Mouse (Mus musculus) forebrain, embryonic 12.5 days (tissue): ENCODE measurements around the gene Jph4. TPM values are rescaled to one million over a fixed set of nuclear protein-coding genes. Genes with fewer than 3 reads are reported as not detected.
A peak's percentile ranks its signal among the peaks of the same experiment; 100 is the strongest.

Experiments
- ATAC-seq: fragments of 200-750 bp; cut with Nextera tagmentation; 2 replicates; pipeline ENCODE4 v1.8.0; 2017; ENCODE audit warnings: moderate TSS enrichment; ENCODE audit not compliant: low FRiP score
- H3K27ac ChIP-seq: fragments of 300-500 bp; sonication (generic); 2 replicates; pipeline ENCODE4 v1.5.1; 2016; ENCODE audit warnings: mild to moderate bottlenecking
- H3K27me3 ChIP-seq: fragments of 300-500 bp; sonication (generic); 2 replicates; pipeline ENCODE4 v1.6.1; 2016; ENCODE audit warnings: mild to moderate bottlenecking
- H3K36me3 ChIP-seq: fragments of 300-500 bp; sonication (generic); replicated peaks from 2 replicates; pipeline ENCODE4 v1.6.1; 2016; ENCODE audit warnings: mild to moderate bottlenecking
- H3K4me1 ChIP-seq: fragments of 300-500 bp; sonication (generic); 2 replicates; pipeline ENCODE4 v1.6.1; 2016
- H3K4me2 ChIP-seq: fragments of 300-500 bp; sonication (generic); 2 replicates; pipeline ENCODE4 v1.6.1; 2016; ENCODE audit warnings: mild to moderate bottlenecking, moderate library complexity
- H3K4me3 ChIP-seq: fragments of 300-500 bp; sonication (generic); replicated peaks from 2 replicates; pipeline ENCODE4 v1.5.1; 2016; ENCODE audit warnings: mild to moderate bottlenecking
- H3K9ac ChIP-seq: fragments of 300-500 bp; sonication (generic); 2 replicates; pipeline ENCODE4 v1.6.1; 2016; ENCODE audit warnings: mild to moderate bottlenecking
- H3K9me3 ChIP-seq: fragments of 300-500 bp; sonication (generic); 2 replicates; pipeline ENCODE4 v1.6.1; 2016
- WGBS: fragments of 180-500 bp; shearing (Covaris S2); methylation state at CpG from one replicate; pipeline ENCODE4 v1.1.7; 2016; 5-methylcytosine and 5-hydroxymethylcytosine counted together
- polyA plus RNA-seq: library from polyadenylated mRNA; unstranded; fragments of >200 nt; fragmentation: Nextera tagmentation; extraction: Ambion mirVana; gene quantifications from 2 replicates; pipeline ENCODE4 v1.2.1, GENCODE M21; 2016

Jph4 gene
- polyA plus RNA-seq, 1 experiment from 2014 or later = 9.0 TPM

DNA sequence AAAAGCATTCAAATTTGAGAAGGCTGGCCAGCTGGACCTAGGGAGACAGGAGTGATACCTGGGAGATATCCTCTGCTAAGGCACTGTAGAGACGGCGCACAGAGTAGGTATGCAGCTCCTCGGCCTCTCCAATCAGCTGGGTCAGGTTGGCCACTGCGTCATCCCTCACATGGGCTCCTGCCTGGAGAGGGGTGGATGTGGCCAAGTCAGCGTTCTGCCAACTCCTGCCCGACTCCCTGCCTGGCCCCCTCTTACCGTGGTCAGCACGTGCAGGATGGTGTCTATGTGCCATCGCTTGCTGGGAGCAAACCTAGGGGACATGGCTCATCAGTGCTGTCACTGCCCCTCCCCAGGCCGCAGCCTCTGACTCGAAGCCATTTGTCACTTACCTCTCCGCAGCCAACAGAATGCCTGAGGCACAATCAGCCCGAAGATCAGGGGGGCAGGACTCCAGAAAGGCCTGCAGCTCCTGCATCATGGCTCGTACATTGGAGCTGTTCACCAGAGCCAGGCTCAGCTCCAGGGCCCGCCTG, 14.4 kb downstream of the Jph4 start:
- ATAC-seq = no peak
- Histone ChIP-seq H3K4me1 (peaks cover 25% of the 10 kb centered on the region), H3K36me3 (peaks cover 19% of the 10 kb centered on the region; the same call in 1 of the 2 replicates), H3K27me3 (peaks cover 5% of the 10 kb centered on the region), H3K27ac (no peak overlapping the region), H3K9ac (no peak overlapping the region), H3K4me3 (no peak overlapping the region), H3K4me2 (no peak overlapping the region), H3K9me3 (no peaks in the 10 kb centered on the region)
- 90% methylated on average over 15 of the region's 15 CpGs for WGBS

DNA sequence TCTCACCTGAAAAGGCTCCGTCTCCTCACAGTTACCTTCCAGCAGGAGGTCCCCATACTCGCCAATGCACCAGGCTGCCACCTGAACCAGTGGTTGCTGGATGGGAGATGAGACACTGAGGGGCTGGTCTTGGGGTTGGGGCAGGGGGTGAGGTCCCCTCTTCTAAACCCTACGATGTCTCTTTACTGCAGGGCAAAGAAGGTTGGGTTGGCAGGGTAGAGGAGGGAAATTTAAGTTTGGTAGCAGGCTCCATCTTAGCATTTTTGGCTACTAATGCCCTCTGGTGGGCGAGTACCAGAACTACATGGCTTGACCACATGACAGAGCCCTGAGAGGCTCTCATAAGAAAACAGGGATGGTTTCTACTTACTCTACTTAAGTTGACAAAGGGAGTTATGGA, 15.1 kb downstream of the Jph4 start:
- Histone ChIP-seq H3K4me3 (no peak overlapping the region), H3K4me2 (no peak overlapping the region), H3K4me1 (peaks cover 31% of the 10 kb centered on the region), H3K27me3 (no peaks in the 10 kb centered on the region), H3K9me3 (no peaks in the 10 kb centered on the region), H3K9ac (no peak overlapping the region), H3K27ac (no peak overlapping the region), H3K36me3 (peaks cover 19% of the 10 kb centered on the region; the same call in 1 of the 2 replicates)
- 46% methylated on average over 4 of the region's 4 CpGs for WGBS
- ATAC-seq = no peak

DNA sequence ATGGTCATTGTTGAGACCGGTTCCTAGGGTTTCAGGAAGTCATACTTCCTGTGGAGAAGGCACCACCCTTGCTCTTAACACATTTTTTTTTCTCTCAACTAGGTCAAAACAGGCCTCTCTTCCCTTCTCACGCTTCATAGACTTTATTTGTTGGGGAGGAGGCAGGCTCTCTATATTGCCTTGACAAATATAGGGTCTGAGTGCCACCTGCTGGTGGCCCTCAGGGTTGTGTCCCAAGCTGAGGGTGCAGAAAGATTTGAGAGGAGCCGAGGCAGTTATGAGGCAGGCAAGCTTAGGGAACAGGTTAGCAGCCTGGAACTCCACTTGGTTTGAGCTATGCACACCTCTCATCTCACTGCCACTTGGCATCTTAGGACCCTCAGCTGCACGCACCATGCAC, 18.7 kb downstream of the Jph4 start:
- Histone ChIP-seq H3K36me3 (peaks cover 19% of the 10 kb centered on the region; the same call in 1 of the 2 replicates), H3K4me3 (no peak overlapping the region), H3K9ac (no peak overlapping the region), H3K9me3 (no peaks in the 10 kb centered on the region), H3K27ac (0 out of 2 replicates have a peak overlapping the region, but pooled peaks have one; percentile 59), H3K4me2 (no peak overlapping the region), H3K4me1 (peaks cover 34% of the 10 kb centered on the region), H3K27me3 (0 out of 2 replicates have a peak, but pooled peaks cover 3% of the 10 kb centered on the region)
- no peak for ATAC-seq
- 60% methylated on average over 4 of the region's 4 CpGs for WGBS

- no peak for ATAC-seq
- peak overlapping the region; percentile 59 for H3K27ac ChIP-seq
These were observed 19.1 kb downstream of the Jph4 start for GRCm38 (mm10) chr14:55097646-55098045.

GRCm38 (mm10) chr14:55096573-55097087, 20.1 kb downstream of the Jph4 start:
- Histone ChIP-seq H3K9me3 (no peaks in the 10 kb centered on the region), H3K27ac (peak overlapping the region; percentile 59; the same call in 1 of the 2 replicates), H3K9ac (peak overlapping the region; percentile 27; the same call in 1 of the 2 replicates), H3K4me3 (no peak overlapping the region), H3K4me2 (peak overlapping the region; percentile 32), H3K36me3 (peaks cover 19% of the 10 kb centered on the region; the same call in 1 of the 2 replicates), H3K27me3 (0 out of 2 replicates have a peak, but pooled peaks cover 3% of the 10 kb centered on the region), H3K4me1 (peaks cover 37% of the 10 kb centered on the region)
- 45% methylated on average over 9 of the region's 9 CpGs for WGBS
- ATAC-seq = no peak

More at GRCm38 (mm10) chr14:55097646-55098045, 19.1 kb downstream of the Jph4 start:
- Histone ChIP-seq H3K4me2 (no peak overlapping the region), H3K27me3 (0 out of 2 replicates have a peak, but pooled peaks cover 3% of the 10 kb centered on the region), H3K9me3 (no peaks in the 10 kb centered on the region), H3K36me3 (peaks cover 19% of the 10 kb centered on the region; the same call in 1 of the 2 replicates), H3K4me3 (no peak overlapping the region), H3K4me1 (peaks cover 34% of the 10 kb centered on the region), H3K9ac (0 out of 2 replicates have a peak overlapping the region, but pooled peaks have one; percentile 12)
- 63% methylated on average over 10 of the region's 10 CpGs for WGBS

GRCm38 (mm10) chr14:55095671-55096070, 21.1 kb downstream of the Jph4 start:
- ATAC-seq = no peak
- H3K9ac ChIP-seq = peak overlapping the region; percentile 33; the same call in 1 of the 2 replicates
- H3K27me3 ChIP-seq = 0 out of 2 replicates have a peak, but pooled peaks cover 3% of the 10 kb centered on the region
- peak overlapping the region; percentile 72 for H3K4me2 ChIP-seq
- 72% methylated on average over 12 of the region's 12 CpGs for WGBS
- H3K36me3 ChIP-seq = 0 out of 2 replicates have a peak, but pooled peaks cover 16% of the 10 kb centered on the region
- no peaks in the 10 kb centered on the region for H3K9me3 ChIP-seq
- no peak overlapping the region for H3K27ac ChIP-seq
- H3K4me3 ChIP-seq = peak overlapping the region; percentile 47
- H3K4me1 ChIP-seq = peaks cover 45% of the 10 kb centered on the region

DNA sequence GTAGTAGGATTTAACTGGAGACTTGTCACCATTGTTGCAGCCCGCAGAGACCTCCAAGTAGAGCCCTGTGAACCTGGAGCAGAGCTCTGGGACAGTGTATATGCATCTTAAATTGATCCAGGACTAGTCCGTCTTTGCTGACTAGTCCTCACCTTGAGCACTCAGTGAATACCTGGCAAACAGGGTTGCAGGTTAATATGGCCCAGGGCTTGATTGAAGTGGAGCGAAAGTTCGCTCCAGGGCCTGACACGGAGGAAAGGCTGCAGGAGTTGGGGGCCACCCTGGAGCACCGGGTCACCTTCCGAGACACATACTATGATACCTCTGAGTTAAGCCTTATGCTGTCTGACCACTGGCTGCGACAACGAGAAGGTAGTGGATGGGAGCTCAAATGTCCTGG, 21.5 kb downstream of the Jph4 start:
- Histone ChIP-seq H3K36me3 (0 out of 2 replicates have a peak, but pooled peaks cover 16% of the 10 kb centered on the region), H3K27me3 (0 out of 2 replicates have a peak, but pooled peaks cover 3% of the 10 kb centered on the region), H3K4me2 (peak overlapping the region; percentile 72), H3K9me3 (no peaks in the 10 kb centered on the region), H3K4me1 (peaks cover 49% of the 10 kb centered on the region), H3K9ac (peak overlapping the region; percentile 63), H3K27ac (peak overlapping the region; percentile 67), H3K4me3 (peak overlapping the region; percentile 47)
- no peak for ATAC-seq
- 57% methylated on average over 9 of the region's 9 CpGs for WGBS

DNA sequence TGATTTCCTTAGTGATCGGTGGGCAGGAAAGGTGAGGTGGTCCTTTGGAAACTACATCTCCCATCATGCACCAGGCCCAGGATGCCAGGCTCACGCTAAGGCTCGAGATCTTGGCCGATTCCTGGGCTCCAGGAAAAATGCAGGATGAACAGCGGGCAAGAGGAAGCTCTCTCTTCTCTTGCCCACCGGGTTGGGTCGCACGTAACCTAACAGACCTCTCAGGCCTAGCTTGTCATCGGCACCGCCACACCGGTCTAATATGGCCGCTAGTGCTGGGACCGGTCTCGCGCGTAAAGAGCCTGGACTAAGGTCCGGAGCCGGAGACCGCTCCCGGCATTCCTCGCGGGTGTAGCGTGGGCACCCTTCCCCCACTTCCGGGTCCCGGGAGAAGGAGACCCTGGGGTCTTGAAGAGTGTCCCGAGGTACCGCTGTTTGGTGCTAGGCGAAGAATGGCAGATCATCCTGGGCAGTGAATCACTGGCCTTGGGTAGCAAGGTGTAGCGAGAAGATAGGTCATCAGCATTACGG, 22.0 kb downstream of the Jph4 start, which contains the start of gene Thtpa:
Gene Thtpa, plus strand, starts transcription at position 81 of the 528 bp plus-strand sequence.
- H3K4me2 ChIP-seq = peak within 1 kb of the TSS; percentile 72
- 0 out of 2 replicates have a peak, but pooled peaks cover 3% of the 10 kb centered on the region for H3K27me3 ChIP-seq
- peak within 1 kb of the TSS; percentile 67 for H3K27ac ChIP-seq
- 2% methylated on average over 30 of the region's 30 CpGs for WGBS
- ATAC-seq = peak; percentile 60
- no peaks in the 10 kb centered on the region for H3K9me3 ChIP-seq
- H3K36me3 ChIP-seq = 0 out of 2 replicates have a peak, but pooled peaks cover 16% of the 10 kb centered on the region
- H3K9ac ChIP-seq = peak within 1 kb of the TSS; percentile 63
- H3K4me3 ChIP-seq = peak within 1 kb of the TSS; percentile 47
- peaks cover 54% of the 10 kb centered on the region for H3K4me1 ChIP-seq

- Histone ChIP-seq H3K4me3 (no peak overlapping the region), H3K4me2 (peak overlapping the region; percentile 72), H3K27me3 (0 out of 2 replicates have a peak, but pooled peaks cover 3% of the 10 kb centered on the region), H3K4me1 (peaks cover 62% of the 10 kb centered on the region), H3K27ac (no peak overlapping the region), H3K9me3 (no peaks in the 10 kb centered on the region), H3K36me3 (0 out of 2 replicates have a peak, but pooled peaks cover 9% of the 10 kb centered on the region), H3K9ac (no peak overlapping the region)
- ATAC-seq = no peak
- WGBS = 40% methylated on average over 6 of the region's 6 CpGs
These were observed 22.8 kb downstream of the Jph4 start for GRCm38 (mm10) chr14:55093927-55094326.

DNA sequence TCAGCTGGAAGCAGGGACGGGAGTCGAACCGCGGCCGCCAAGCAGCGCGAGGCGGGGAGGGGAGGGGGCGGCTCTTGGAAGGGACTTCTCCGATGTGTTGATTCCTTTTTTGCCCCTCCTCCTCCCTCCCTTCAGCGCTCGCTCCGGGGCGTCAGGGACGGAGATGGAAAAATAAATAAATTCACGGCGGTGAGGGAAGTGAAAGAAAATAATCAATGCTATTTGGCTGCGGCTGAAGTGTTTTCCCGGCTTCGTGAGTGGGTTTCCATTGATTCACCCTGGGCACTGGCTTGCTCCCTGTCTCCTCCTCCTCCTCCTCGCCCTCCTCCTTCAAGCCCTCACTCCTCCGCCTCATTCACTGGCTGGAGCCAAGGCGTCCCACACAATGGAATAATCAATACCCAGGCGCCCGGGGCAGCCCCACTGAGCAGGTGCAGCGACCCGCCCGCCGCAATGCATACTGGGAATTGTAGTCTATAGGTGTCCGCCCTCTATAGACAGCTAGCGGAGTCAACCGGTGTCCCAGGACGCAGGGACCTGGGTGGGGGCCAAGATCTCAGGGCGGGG, 24.6 kb downstream of the Jph4 start, which contains the start of gene Zfhx2:
Gene Zfhx2, minus strand, starts transcription at position 314 of the 567 bp plus-strand sequence.
- Histone ChIP-seq H3K27ac (peak within 1 kb of the TSS; percentile 95), H3K4me3 (peak within 1 kb of the TSS; percentile 73), H3K4me1 (peaks cover 65% of the 10 kb centered on the region), H3K36me3 (no peaks in the 10 kb centered on the region), H3K27me3 (peaks cover 3% of the 10 kb centered on the region; the same call in 1 of the 2 replicates), H3K9me3 (no peaks in the 10 kb centered on the region), H3K9ac (peak within 1 kb of the TSS; percentile 95), H3K4me2 (peak within 1 kb of the TSS; percentile 80)
- WGBS = under 1% methylated on average over 33 of the region's 34 CpGs
- peak; percentile 92 for ATAC-seq

GRCm38 (mm10) chr14:55091209-55091865, 25.4 kb downstream of the Jph4 start:
- Histone ChIP-seq H3K27ac (peak overlapping the region; percentile 95), H3K36me3 (no peaks in the 10 kb centered on the region), H3K9me3 (no peaks in the 10 kb centered on the region), H3K9ac (peak overlapping the region; percentile 95), H3K27me3 (peaks cover 3% of the 10 kb centered on the region; the same call in 1 of the 2 replicates), H3K4me3 (peak overlapping the region; percentile 73), H3K4me2 (peak overlapping the region; percentile 80), H3K4me1 (peaks cover 62% of the 10 kb centered on the region)
- ATAC-seq = no peak
- WGBS = under 1% methylated on average over 34 of the region's 34 CpGs
